Mouse (Mus musculus): Measurements from ENCODE around the gene P2rx3.

The P2rx3 gene

DNA sequence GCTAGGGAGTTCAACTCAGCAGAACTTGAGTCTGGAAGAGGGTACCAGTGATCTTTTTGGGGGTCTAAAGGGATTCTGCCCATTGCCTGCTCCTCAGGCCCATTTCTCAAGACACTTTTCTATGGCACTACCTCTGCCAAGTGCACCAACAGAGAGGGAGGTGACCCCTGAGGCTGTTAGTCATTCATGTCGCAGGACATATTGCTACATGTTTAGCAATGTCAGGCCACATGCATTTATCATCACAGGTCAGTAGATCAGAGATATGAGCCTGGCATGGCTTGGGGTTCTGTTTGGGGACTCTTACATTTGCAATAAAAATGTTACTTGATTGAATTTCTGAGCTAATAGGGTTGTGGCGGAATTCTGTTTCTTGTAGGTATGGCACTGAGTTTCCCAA lies 61.7 kb downstream of the P2rx3 start:
- no peak for DNase-seq

DNA sequence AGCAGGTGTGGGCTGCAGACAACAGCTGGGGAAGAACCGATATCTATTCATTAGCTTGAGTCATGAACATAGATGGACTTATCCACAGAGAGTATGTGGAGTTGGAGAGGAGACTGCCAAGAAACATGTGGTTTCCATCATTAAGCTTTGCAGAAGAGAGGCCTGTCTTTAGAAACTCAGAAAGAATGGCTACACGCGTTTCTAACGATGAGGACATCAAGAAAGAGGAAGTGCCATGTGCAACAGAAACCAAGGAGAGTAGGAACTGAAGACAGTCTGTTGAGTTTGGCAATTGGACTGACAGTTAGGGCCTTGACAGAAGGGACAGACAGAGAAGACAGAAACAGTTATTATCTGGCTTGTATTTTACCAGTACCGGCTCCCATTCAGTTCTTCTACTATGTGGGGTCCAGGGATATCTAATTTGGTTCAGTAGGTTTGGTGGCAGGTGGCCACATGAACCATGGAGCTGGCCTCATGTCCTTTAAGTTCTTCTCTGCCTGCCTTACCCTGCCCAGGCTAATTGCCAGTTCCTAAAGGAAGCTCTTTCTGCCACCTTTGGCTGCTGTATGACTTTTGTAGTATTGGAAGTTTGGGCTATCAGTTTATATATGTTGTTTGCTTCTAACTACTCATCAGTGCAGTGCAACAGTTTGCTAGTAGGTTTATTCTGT lies 69.8 kb downstream of the P2rx3 start:
- DNase-seq, result no peak

DNA sequence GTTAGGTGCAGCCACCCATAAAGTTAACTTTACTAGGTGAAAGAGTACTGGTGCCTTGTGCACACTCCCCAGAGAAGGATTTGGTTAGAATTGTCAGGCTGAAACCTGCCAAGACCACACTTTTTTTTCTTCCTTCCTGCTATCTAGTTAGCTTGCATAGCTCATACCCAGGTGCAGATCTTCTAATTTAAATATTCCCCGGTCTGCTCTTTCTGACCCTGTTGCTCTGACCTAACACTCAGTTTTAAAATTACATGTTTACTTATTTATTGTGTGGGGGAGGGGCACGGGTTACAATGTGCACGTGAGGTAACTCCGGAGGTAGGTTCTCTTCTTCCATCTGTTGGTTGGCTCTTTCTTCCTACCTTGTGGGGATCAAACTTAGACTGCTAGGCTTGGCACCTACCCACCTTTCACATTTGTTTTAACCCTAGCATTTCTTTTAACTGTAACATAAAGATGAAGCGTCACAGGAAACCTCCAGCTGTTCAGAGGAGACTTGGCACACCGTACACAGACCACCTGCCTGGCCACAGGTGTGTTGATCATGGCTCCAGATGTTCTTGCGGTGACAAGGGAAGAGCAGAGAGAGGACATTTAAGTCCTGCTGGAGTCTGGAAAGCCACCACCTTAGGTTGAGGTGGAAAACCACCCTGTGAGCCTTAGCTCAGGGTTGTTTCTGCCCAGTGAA lies 73.0 kb downstream of the P2rx3 start:
- DNase-seq, result no peak

DNA sequence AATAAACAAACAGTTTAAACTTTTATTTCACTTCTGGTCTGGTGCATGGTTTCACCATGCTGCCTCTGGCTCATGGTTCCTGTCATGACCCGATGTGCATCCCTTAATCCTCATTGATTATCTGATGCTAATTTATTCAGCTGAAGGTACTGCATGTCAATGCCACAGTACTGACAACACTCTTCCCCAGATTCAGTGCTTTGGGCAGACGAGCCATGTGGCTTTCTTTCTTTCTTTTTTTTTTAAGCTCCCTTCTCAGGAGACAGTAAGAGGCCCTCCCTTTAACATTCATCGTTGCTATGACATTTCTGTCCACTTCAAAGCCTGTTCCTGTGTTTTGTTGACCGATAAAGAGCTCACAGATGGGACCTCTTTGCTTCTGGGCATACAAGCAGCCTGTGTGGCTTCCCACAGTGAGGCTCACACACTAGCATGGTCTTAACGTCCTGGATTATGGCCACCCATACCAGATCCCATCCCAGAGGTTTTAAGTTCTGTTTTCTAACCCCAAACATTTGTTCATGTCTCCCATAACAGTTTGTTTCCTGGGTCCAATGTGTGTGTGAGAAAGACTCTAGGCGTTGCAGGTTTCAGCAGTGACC lies 74.3 kb downstream of the P2rx3 start:
- DNase-seq, result no peak

DNA sequence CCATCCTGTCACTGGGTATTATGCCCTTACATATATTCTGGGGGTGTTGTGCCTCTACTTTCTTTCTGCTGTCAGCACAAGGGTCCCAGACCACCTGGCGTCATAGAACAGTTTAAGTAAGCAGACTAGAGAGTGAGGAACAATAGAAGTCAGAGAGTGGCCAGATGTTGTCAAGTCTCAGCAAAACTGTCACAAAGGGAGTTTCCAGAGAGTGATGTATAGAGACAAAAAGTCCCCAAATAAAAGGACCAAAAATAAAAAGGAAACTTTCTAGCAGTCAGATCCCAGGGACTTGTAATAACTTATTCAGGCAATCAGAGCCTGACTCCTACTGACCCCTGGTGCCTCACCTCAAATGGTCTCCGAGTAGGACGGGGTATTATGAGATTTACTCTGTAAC lies 75.4 kb downstream of the P2rx3 start:
- DNase-seq, result no peak

DNA sequence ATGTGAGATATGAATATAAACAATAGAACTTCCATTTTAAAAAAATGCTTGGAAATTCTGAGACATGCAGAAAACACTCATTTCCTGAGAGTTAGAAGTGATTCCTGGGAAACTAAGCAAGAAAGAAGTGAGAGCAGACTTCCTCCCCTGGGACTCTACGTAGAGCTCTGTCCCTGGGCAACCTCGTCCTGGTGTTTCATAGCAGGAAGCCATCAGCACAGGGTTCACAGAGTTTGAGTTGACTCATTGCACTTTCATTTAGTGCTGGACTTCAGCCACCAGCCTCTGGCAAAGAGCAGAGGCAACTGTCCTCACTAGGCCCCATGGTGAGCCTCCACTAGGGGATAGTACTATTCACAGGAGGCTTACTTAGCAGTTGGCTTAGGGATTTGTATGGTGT lies 76.0 kb downstream of the P2rx3 start:
- DNase-seq, result no peak

DNA sequence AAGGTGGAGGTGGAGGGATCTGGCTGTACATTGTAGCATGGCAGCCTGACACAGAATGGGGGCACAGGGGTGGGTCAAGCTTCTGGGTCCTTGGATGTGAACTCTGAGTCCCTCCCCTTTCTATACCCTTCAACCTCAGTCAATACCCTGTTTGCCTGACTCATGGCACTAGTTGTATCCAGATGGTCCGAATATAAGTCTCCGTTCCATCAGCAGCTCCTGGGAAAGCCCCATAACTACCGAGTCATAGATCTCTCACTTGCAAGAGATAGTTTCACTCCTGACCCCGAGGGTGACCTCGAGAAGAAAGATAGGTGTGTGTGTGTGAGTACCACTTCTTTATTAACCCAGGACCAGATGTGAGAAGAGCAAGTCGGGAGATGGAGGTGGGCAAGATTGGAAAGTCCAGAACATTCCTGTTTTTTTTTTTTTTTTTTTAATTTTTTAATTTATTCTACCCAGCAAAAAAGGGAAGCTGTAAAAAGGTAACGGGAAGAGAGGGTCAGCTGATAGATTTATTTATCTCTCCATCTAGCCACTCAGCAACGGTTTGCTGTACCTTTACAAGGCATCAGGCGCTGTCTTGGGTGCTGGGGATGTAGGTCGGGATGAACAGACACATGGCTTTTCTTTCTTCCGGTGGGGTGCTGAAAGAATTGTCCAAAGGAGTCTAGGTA lies 78.5 kb downstream of the P2rx3 start:
- no peak for DNase-seq

DNA sequence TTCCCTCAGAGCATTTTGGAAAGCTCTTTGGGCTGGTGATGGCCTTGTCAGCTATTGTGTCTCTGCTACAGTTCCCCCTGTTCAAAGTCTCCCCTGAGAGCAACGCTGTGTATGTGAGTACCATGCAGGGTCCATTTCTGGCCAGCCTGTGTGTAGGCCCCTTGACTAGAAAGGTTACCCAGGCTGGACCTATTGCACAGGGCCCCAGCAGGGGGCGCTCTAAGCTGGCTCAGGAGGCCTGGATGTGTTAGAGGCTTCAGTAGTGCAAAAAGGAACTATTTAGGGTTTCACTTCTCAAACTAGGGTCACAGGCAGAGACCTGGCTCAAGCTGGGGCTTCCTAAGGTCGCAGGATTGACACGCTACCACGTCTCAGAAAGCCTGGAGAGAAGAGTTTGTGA lies 81.0 kb downstream of the P2rx3 start:
- DNase-seq, result peak; percentile 64

DNA sequence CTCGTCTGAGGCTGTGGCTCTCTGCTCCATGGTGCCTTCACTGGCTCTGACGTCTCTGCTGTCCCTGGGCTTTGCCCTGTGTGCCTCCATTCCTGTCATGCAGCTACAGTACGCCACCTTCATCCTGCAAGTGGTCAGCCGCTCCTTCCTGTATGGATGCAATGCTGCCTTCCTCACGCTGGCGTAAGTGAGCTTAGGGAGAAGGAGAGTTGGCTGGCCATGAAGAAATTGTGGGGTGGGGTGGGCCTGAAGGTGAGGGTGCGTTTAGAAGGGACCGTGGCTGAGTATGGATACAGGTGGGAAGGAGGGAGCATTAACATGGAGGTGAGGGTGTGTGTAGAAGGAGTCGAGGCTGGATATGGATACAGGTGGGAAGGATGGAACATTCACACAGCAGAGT lies 81.8 kb downstream of the P2rx3 start:
- DNase-seq, result no peak

DNA sequence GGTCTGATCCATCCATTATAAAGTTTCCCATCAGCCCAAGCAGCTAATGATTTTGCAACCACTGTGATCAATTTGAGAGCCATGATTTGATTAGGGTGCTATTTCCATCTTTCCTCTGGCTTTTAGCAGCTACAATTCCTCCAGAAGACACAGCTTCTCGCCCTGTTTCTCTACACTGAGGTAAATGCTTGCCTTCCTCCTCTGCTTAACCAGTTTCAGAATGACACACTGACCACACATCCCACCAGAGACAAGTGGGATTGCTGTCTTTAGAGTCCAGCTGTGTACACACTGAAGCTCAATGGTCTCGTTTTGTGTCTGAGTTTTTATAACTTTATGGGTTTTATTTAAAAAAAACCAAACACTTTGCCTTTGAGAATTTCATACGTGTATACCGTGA lies 84.6 kb downstream of the P2rx3 start:
- DNase-seq, result no peak

DNA sequence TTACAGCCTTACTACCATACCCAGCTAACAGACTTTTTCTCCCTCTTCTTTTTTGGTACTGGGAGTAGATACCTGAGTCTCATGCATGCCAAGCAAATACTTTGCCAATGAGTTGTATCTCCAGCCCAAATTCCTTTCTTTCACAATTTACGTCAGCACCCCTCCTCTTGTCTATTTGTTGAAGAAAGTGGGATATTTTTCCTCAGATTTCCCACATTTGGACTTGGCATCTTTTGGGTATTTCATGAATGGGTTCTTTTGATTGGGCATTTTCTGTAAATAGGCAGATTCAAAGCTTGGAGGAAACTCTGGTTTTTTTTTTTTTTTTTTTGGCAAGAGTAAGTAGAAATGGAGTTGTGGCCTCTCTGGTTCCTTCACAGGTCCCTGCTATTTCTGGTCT lies 85.0 kb downstream of the P2rx3 start:
- no peak for DNase-seq

DNA sequence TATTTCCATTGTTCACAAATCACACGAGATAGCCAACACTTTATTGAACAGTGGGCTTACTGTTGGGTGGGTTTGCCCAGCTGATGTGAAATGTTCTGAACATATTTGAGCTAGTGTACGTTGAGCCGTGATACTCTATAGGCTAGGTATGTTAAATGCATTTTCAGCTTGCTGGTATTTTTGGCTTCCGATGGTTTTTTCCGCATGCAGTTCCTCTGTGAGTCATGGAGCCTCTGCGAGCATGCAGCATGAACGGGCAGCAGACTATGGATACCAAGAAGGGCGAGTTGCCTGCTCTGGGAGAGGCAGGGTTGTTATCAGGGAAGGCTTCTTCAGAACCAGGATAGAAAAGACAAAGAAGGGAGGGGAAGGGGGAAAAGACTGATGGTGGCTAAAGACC lies 86.2 kb downstream of the P2rx3 start:
- no peak for DNase-seq

DNA sequence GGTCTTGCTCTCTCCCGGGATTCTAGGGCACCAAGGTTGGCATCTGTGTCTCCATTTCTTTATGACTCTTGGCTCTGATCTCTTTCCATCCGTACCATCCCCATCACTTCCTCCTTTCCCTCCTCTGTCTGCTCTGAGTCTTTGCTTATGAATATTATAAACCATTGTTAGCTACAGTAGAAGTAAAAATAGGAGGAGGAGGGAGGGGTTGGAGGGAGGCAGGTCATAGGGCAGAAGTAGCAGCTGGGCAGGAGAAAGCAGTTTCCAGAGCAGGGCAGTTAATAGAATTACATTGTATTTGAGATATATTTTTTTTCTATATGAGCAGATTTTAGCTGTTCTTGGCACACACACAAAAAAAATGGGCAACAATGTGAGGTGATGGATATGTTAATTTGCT lies 88.5 kb downstream of the P2rx3 start:
- no peak for DNase-seq

Data from embryo, embryonic 11 days (tissue).